Mouse (Mus musculus) liver (tissue): Measurements from ENCODE around the gene Rptor.

Source experiments
- DNase-seq: peaks from one replicate; pipeline ENCODE4 v3.0.0-alpha.2; 2020; ENCODE audit warnings: mixed read lengths

Rptor gene

GRCm38 (mm10) chr11:119937772-119938502 is 335.2 kb downstream of the Rptor start:
- DNase-seq: no peak

- no peak for DNase-seq
Measured at GRCm38 (mm10) chr11:119939073-119939710, 336.5 kb downstream of the Rptor start.

- no peak for DNase-seq
Measured at GRCm38 (mm10) chr11:119939711-119940106, 337.0 kb downstream of the Rptor start.

- DNase-seq: no peak
Measured at GRCm38 (mm10) chr11:119940142-119940541, 337.4 kb downstream of the Rptor start.

- no peak for DNase-seq
Measured at GRCm38 (mm10) chr11:119941794-119942193, 339.1 kb downstream of the Rptor start.

- DNase-seq: no peak
Measured at GRCm38 (mm10) chr11:119942201-119942726, 339.6 kb downstream of the Rptor start.

GRCm38 (mm10) chr11:119942727-119943427 is 340.2 kb downstream of the Rptor start, which contains the start of gene Baiap2:
Baiap2 (plus strand) TSS chr11:119942763.
- DNase-seq: peak; percentile 99

GRCm38 (mm10) chr11:119943428-119943988 is 340.8 kb downstream of the Rptor start:
- DNase-seq: no peak

GRCm38 (mm10) chr11:119945343-119945742 is 342.6 kb downstream of the Rptor start:
- DNase-seq: no peak

GRCm38 (mm10) chr11:119947426-119947825 is 344.7 kb downstream of the Rptor start:
- no peak for DNase-seq

- DNase-seq: no peak
Measured at GRCm38 (mm10) chr11:119947897-119948296, 345.2 kb downstream of the Rptor start.

GRCm38 (mm10) chr11:119948305-119948704 is 345.6 kb downstream of the Rptor start:
- no peak for DNase-seq

- DNase-seq: no peak
Measured at GRCm38 (mm10) chr11:119948803-119949202, 346.1 kb downstream of the Rptor start.
